Mouse (Mus musculus): ENCODE results near the gene Zfpl1. TPM values are rescaled to one million over a fixed set of nuclear protein-coding genes. Genes with fewer than 3 reads are reported as not detected.

Gene Zfpl1
- polyA plus RNA-seq, 1 experiment from 2014 or later, result 78.4 TPM

DNA sequence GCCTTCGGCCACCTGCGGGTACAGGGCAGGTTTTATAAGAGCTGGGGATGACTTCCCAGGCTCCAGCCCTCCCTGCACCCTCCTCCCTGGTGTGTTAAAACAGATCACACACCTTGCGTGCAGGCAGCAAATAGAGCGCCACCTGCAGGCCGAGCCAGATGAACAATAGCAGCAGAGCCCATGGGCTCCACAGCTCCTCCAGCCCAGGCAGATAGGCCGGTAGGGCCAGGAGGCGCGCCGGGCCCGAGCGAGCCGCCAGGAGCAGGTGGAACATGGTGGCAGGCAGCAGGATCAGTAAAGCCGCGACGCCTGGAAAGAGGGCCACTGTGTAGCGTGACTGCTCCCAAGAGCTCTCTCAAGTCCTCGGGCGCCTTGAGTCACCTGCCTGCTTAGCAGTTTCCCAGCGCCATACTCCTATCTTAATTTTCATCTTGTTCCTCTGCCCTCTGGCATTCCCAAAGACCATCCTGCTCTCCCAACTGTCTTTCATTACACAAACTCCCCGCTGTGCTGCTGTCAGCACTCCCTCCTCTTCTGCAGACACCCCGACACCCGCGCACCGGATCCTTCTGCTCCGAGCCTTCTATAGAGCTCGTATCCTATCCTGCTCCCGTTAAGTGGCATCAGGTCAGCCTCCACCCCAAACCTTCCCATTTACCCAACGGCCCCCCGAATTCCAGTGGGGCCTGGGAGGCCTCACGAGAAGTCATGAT is 17.6 kb downstream of the Zfpl1 start:
- no peaks in the 10 kb centered on the region for H3K9me3 ChIP-seq
- peak overlapping the region; percentile 54 for H3K27ac ChIP-seq
- H3K27me3 ChIP-seq, result no peaks in the 10 kb centered on the region
- peak; percentile 36; the same call in 1 of the 2 replicates for ATAC-seq (ENCODE audit: borderline replicate concordance, extremely low read depth, low FRiP score, low TSS enrichment)
- peaks cover 29% of the 10 kb centered on the region for H3K36me3 ChIP-seq
- peak overlapping the region; percentile 52 for H3K9ac ChIP-seq
- H3K4me2 ChIP-seq, result peak overlapping the region; percentile 96
- H3K4me3 ChIP-seq, result peak overlapping the region; percentile 50
- WGBS, result under 1% methylated on average over 30 of the region's 30 CpGs
- peaks cover 29% of the 10 kb centered on the region for H3K4me1 ChIP-seq

DNA sequence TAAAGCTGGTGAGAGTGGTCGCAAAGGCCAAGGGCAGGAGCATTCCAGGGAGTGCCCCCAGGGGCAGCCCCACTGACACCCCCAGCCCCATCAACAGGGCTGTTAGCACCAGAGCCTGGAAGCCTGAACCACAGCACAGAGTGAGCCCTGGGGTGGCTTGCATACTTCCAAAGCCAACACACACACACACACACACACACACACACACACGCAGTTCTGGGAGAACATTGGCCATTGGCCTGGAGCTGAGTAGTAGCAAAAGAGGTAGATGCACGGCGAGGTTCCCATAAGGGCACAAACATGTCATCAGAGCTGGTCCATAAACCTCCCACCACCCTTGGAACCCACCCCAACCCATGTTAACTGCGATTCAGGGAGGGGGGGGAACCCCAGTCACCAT is 18.2 kb downstream of the Zfpl1 start:
- Histone ChIP-seq H3K27me3 (no peaks in the 10 kb centered on the region), H3K4me1 (peaks cover 34% of the 10 kb centered on the region), H3K4me2 (peak overlapping the region; percentile 96), H3K27ac (peak overlapping the region; percentile 54; the same call in 1 of the 2 replicates), H3K36me3 (peaks cover 29% of the 10 kb centered on the region), H3K4me3 (peak overlapping the region; percentile 50), H3K9ac (peak overlapping the region; percentile 52), H3K9me3 (no peaks in the 10 kb centered on the region)
- ATAC-seq (ENCODE audit: borderline replicate concordance, extremely low read depth, low FRiP score, low TSS enrichment), result no peak
- 28% methylated on average over 5 of the region's 5 CpGs for WGBS

DNA sequence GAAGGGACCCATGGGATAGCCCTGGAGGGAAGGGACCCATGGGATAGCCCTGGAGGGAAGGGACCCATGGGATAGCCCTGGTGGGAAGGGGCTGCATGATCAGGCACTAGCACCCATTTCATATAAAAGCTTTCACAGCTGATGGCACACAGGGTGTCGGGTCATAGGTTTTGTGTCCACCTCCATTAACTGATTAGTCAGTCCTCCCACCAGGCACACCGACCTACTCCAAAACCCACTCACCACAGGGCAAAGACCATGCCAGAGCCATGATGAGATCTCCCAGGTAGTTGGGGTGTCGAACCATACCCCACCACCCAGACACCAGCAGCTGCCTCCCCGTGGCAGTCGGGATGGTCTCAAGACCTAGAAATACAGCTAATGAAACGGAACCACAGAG is 21.7 kb downstream of the Zfpl1 start:
- H3K9ac ChIP-seq, result no peak overlapping the region
- 88% methylated on average over 6 of the region's 6 CpGs for WGBS

DNA sequence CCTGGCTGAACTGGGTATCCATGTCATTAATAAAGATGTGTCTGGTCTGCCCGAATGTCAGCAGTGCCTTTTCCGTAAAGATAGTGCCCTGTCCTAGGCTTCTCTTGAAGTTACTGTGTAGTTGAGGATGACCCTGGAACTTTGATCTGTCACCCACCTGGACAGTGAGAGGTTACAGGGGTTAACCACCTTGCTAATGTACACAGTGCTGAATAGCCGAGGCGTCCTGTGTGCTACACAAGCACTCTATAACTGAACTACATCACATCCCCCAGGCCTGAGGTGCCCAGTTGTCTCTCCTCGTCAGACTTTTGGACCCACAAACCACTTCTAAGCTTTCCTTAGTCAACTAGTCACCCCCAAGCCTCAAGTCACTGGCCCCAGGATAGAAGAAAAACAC is 22.3 kb downstream of the Zfpl1 start:
- peaks cover 39% of the 10 kb centered on the region for H3K4me1 ChIP-seq
- H3K27ac ChIP-seq, result 0 out of 2 replicates have a peak overlapping the region, but pooled peaks have one; percentile 95
- no peak for ATAC-seq (ENCODE audit: borderline replicate concordance, extremely low read depth, low FRiP score, low TSS enrichment)
- peaks cover 16% of the 10 kb centered on the region for H3K36me3 ChIP-seq
- H3K4me3 ChIP-seq, result peak overlapping the region; percentile 90
- no peaks in the 10 kb centered on the region for H3K9me3 ChIP-seq
- H3K27me3 ChIP-seq, result no peaks in the 10 kb centered on the region
- WGBS, result 42% methylated on average over 5 of the region's 5 CpGs
- peak overlapping the region; percentile 92 for H3K4me2 ChIP-seq
- H3K9ac ChIP-seq, result peak overlapping the region; percentile 88

More for the DNA sequence above, 21.7 kb downstream of the Zfpl1 start:
- Histone ChIP-seq H3K27ac (no peak overlapping the region), H3K36me3 (peaks cover 16% of the 10 kb centered on the region), H3K4me3 (0 out of 2 replicates have a peak overlapping the region, but pooled peaks have one; percentile 90), H3K4me1 (peaks cover 46% of the 10 kb centered on the region), H3K4me2 (peak overlapping the region; percentile 92; the same call in 1 of the 2 replicates), H3K27me3 (no peaks in the 10 kb centered on the region), H3K9me3 (no peaks in the 10 kb centered on the region)
- ATAC-seq (ENCODE audit: borderline replicate concordance, extremely low read depth, low FRiP score, low TSS enrichment), result no peak

DNA sequence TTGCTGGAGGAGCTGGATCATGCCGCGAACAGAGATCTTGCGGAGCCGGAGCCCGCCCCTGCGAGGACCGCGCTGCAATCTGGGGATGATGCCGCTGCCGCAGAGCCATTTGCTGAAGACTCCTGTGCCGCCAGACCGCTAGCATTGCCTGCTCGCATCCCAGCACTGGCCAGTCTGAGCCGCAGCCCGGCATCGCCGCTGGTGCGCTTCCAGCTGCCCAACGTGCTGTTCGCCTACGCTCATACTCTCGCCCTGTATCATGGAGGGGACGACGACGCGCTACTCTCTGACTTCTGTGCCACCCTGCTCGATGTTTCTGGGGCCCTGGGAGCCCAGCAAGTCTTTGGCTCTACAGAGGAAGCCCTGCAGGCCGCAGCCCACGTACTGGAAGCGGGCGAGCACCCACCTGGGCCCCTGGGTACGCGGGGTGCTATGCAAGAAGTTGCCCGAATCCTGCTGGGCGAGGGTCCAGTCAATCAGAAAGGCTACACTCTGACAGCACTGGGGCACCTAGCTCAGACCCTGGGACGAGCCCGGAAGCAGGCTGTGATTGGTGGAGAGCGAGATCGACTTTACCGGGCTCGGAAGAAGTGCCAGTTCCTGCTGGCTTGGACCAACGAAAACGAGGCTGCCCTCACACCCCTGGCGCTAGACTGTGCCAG is 23.0 kb downstream of the Zfpl1 start:
- Histone ChIP-seq H3K36me3 (peaks cover 16% of the 10 kb centered on the region), H3K9me3 (no peaks in the 10 kb centered on the region), H3K9ac (peak overlapping the region; percentile 88), H3K27me3 (no peaks in the 10 kb centered on the region), H3K4me3 (peak overlapping the region; percentile 90), H3K4me2 (peak overlapping the region; percentile 92), H3K27ac (peak overlapping the region; percentile 95), H3K4me1 (peaks cover 38% of the 10 kb centered on the region)
- under 1% methylated on average over 37 of the region's 44 CpGs for WGBS
- ATAC-seq (ENCODE audit: borderline replicate concordance, extremely low read depth, low FRiP score, low TSS enrichment), result no peak

- H3K4me3 ChIP-seq, result peak within 1 kb of the TSS; percentile 90
- H3K4me2 ChIP-seq, result peak within 1 kb of the TSS; percentile 92
- peak within 1 kb of the TSS; percentile 88 for H3K9ac ChIP-seq
- H3K27ac ChIP-seq, result peak within 1 kb of the TSS; percentile 95
- peak; percentile 71 for ATAC-seq (ENCODE audit: borderline replicate concordance, extremely low read depth, low FRiP score, low TSS enrichment)
- no peaks in the 10 kb centered on the region for H3K9me3 ChIP-seq
- under 1% methylated on average over 58 of the region's 58 CpGs for WGBS
- H3K36me3 ChIP-seq, result peaks cover 16% of the 10 kb centered on the region
- H3K27me3 ChIP-seq, result no peaks in the 10 kb centered on the region
- H3K4me1 ChIP-seq, result peaks cover 40% of the 10 kb centered on the region
Observed at GRCm38 (mm10) chr19:6061021-6061533, 23.7 kb downstream of the Zfpl1 start, which contains the start of gene Znhit2. Znhit2 (plus strand) TSS chr19:6061192.

DNA sequence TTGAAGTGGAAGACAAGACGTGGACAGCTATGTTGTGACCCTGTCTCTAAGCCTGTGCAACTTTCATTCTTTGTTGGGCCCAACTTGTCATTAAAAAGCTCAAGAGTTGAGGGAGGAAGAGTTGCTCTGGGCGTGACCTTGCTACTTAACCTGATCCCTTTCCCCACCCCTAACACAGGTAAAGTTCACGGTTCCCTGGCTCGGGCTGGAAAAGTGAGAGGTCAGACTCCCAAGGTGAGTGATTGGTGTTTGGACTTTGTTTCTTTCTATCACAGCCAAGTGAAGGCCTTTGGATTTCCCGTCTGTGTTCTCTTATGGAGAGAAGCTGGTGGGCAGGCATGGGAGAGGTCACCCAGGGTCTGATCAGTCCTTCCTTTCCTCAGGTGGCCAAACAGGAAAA is 25.8 kb downstream of the Zfpl1 start:
- H3K4me2 ChIP-seq, result peak overlapping the region; percentile 76
- peaks cover 41% of the 10 kb centered on the region for H3K4me1 ChIP-seq
- peaks cover 34% of the 10 kb centered on the region for H3K36me3 ChIP-seq
- H3K27ac ChIP-seq, result no peak overlapping the region
- ATAC-seq (ENCODE audit: borderline replicate concordance, extremely low read depth, low FRiP score, low TSS enrichment), result no peak
- H3K4me3 ChIP-seq, result peak overlapping the region; percentile 79
- H3K9me3 ChIP-seq, result no peaks in the 10 kb centered on the region
- H3K9ac ChIP-seq, result peak overlapping the region; percentile 90
- WGBS, result 74% methylated on average over 5 of the region's 5 CpGs
- H3K27me3 ChIP-seq, result no peaks in the 10 kb centered on the region

GRCm38 (mm10) chr19:6058513-6058912 is 26.2 kb downstream of the Zfpl1 start:
- Histone ChIP-seq H3K4me3 (peak overlapping the region; percentile 79), H3K4me2 (peak overlapping the region; percentile 76), H3K4me1 (peaks cover 41% of the 10 kb centered on the region), H3K27ac (peak overlapping the region; percentile 79; the same call in 1 of the 2 replicates), H3K9me3 (no peaks in the 10 kb centered on the region), H3K27me3 (no peaks in the 10 kb centered on the region), H3K9ac (peak overlapping the region; percentile 90), H3K36me3 (peaks cover 38% of the 10 kb centered on the region)
- no peak for ATAC-seq (ENCODE audit: borderline replicate concordance, extremely low read depth, low FRiP score, low TSS enrichment)
- WGBS, result 32% methylated on average over 5 of the region's 5 CpGs

- peak within 1 kb of the TSS; percentile 79 for H3K27ac ChIP-seq
- peaks cover 48% of the 10 kb centered on the region for H3K36me3 ChIP-seq
- H3K27me3 ChIP-seq, result no peaks in the 10 kb centered on the region
- peak within 1 kb of the TSS; percentile 76 for H3K4me2 ChIP-seq
- peak within 1 kb of the TSS; percentile 91 for H3K9ac ChIP-seq
- peak within 1 kb of the TSS; percentile 79 for H3K4me3 ChIP-seq
- peak; percentile 90 for ATAC-seq (ENCODE audit: borderline replicate concordance, extremely low read depth, low FRiP score, low TSS enrichment)
- H3K4me1 ChIP-seq, result peaks cover 35% of the 10 kb centered on the region
- WGBS, result under 1% methylated on average over 63 of the region's 63 CpGs
- no peaks in the 10 kb centered on the region for H3K9me3 ChIP-seq
Observed at GRCm38 (mm10) chr19:6057313-6058096, 27.3 kb downstream of the Zfpl1 start, which contains the start of the genes Mrpl49 and Fau. Mrpl49 (minus strand) TSS chr19:6057785. Fau (plus strand) TSS chr19:6057844.

GRCm38 (mm10) chr19:6056696-6057095 is 28.1 kb downstream of the Zfpl1 start:
- no peaks in the 10 kb centered on the region for H3K27me3 ChIP-seq
- no peak for ATAC-seq (ENCODE audit: borderline replicate concordance, extremely low read depth, low FRiP score, low TSS enrichment)
- peak overlapping the region; percentile 71 for H3K4me2 ChIP-seq
- H3K9ac ChIP-seq, result peak overlapping the region; percentile 91
- H3K4me1 ChIP-seq, result peaks cover 27% of the 10 kb centered on the region
- H3K36me3 ChIP-seq, result peaks cover 57% of the 10 kb centered on the region
- H3K9me3 ChIP-seq, result no peaks in the 10 kb centered on the region
- 50% methylated on average over 4 of the region's 4 CpGs for WGBS
- H3K4me3 ChIP-seq, result peak overlapping the region; percentile 79
- no peak overlapping the region for H3K27ac ChIP-seq

GRCm38 (mm10) chr19:6054296-6054695 is 30.5 kb downstream of the Zfpl1 start:
- Histone ChIP-seq H3K9me3 (no peaks in the 10 kb centered on the region), H3K36me3 (peaks cover 71% of the 10 kb centered on the region), H3K9ac (no peak overlapping the region), H3K4me2 (no peak overlapping the region), H3K27me3 (no peaks in the 10 kb centered on the region), H3K27ac (no peak overlapping the region), H3K4me3 (no peak overlapping the region), H3K4me1 (peaks cover 23% of the 10 kb centered on the region)
- no peak for ATAC-seq (ENCODE audit: borderline replicate concordance, extremely low read depth, low FRiP score, low TSS enrichment)
- 80% methylated on average over 5 of the region's 5 CpGs for WGBS

Data from lung, embryonic 15.5 days (tissue).